Mouse (Mus musculus) mature B cell (primary cell): ENCODE measurements at regions not wholly inside any gene's neighbourhood (a gene's known extent, or its start where the extent isn't known, plus 50 kb on each side); places are given as distances from the start of the nearest gene placed in this dataset.

Experiments used
- in situ Hi-C: fragments of 300-500 bp; cut with MboI; formaldehyde crosslinking; loops from 2 replicates; pipeline ENCODE4 v1.14.3; 2019

- in situ Hi-C loops = no loop called here
Measured at GRCm38 (mm10) chr16:50852081-50852480, 261.1 kb upstream of the Ccdc54 start.

DNA sequence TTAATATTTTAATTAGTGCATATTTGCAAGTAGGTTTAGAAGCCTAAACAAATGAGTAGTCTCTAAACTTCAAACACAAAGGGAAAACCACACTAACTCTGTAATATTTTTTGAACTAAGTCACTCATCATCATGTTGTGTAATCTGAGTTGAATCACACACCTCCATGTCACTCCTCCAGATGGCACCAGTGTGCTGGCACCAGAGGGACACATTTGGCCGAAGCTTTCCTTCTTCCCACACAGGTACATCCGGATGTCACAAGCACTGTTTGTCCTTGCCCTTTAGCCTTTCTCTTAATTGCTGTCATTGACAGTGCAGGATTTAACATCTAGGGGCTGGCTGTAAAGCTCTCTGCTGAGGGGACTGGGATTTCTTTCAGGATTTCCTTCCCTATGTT lies 256.7 kb upstream of the Ccdc54 start:
- in situ Hi-C loops = no loop called here

- in situ Hi-C loops = no loop called here
Measured at GRCm38 (mm10) chr16:50846505-50846904, 255.6 kb upstream of the Ccdc54 start.

GRCm38 (mm10) chr16:50841677-50842580 lies 251.0 kb upstream of the Ccdc54 start:
- in situ Hi-C loops = no loop called here

DNA sequence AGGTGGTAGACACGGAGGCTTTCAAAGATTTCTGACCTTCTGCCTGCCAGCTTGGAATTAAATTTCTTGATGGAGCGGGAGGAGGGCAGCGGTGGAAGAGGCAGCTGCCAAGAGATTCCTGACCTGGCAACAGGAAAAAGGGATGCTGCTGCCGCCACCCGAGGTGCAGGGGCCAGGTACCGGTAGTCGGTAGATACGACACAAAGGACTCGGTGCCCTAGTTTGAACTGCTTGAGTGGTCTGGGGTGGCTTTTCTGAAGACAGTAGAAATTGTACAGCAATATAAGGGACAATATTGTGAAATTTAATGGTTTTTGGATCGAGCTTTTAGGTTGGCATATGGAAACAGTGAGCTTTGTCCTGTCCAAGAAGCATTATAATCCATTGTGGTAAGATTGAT lies 250.3 kb upstream of the Ccdc54 start:
- in situ Hi-C loops = no loop called here

- in situ Hi-C loops = no loop called here
Measured at GRCm38 (mm10) chr16:50839665-50840064, 248.7 kb upstream of the Ccdc54 start.

GRCm38 (mm10) chr16:50837416-50837815 lies 246.5 kb upstream of the Ccdc54 start:
- in situ Hi-C loops = no loop called here

DNA sequence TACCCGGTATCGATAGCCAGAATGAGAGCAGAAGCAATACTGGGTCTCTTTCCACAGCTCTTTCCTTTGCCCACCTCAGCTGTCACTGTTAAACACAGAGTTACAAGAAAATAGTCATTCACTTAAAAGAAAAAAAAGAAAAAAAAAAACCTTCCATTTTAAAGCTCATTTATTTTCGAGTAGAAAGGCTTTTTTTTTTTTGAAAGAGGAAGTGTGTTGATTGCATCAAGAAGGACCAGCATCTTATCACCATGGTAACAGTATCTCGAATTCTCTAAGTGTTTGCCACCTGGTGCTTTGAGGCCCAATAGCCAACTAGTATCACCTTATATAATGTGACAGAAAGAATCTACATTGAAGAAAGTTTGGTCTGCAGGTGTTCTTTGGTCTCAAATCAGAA lies 245.5 kb upstream of the Ccdc54 start:
- in situ Hi-C loops = no loop called here

DNA sequence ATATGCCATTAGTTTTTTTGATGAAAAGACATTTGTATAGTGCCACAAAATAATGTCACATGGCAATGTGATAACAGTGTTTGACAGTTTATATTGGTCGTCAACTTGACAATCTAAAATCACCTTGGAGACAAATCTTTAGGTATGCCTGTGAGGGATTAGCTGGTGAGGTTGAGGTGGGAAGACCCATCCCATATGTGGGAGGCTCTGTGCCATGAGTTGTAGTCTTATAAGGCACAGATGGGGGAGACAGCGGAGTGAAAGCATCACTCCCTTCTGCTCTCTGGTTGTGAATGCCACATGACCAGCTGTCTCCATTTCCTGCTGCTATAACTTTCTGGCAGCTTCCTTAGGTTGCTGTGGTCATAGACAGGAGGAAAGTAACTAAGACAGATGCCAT lies 242.4 kb upstream of the Ccdc54 start:
- in situ Hi-C loops = no loop called here

- in situ Hi-C loops = no loop called here
Measured at GRCm38 (mm10) chr16:50822352-50822751, 231.4 kb upstream of the Ccdc54 start.

- in situ Hi-C loops = no loop called here
Measured at GRCm38 (mm10) chr16:50814626-50815025, 223.7 kb upstream of the Ccdc54 start.

- in situ Hi-C loops = no loop called here
Measured at GRCm38 (mm10) chr16:50799145-50799794, 208.3 kb upstream of the Ccdc54 start.

- in situ Hi-C loops = no loop called here
Measured at GRCm38 (mm10) chr16:50798095-50798494, 207.1 kb upstream of the Ccdc54 start.

DNA sequence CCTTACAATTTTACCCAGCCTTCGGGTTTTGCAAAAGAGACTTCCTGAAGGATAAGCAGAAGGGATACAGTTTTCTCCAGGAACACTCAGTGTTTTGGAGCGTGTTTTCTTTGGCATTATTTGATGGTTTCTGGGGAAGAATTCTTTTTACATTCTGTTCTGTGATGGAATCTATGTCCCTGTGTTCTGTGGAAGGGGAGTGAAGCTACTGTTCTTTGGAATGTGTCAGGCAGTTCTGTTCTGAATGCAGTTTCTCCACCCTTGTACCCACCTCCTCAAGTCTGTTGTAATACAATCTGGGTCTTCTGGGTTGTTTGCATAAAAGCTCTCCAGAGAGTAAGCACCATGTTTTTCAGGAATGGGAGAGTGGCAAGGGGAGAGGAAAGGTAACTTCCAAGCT lies 202.0 kb upstream of the Ccdc54 start:
- in situ Hi-C loops = no loop called here

DNA sequence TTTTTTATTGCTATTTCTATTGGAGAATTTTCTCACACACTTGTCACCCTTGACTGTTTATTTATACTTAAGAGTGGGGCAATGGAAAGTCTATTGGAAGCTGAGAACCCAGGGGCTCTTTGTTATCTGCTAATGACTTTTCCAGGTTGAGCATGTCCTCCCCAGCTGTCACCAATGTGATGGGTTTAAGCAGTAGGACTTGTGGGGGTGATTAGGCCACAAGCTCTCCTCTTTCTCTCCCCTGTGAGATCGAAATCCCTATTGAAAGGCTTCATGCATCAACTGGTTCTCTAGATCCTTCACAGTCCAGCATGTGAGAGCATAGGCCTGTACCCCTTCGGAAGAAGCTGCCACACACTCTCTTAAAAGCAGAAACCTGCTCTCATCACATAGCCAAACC lies 201.6 kb upstream of the Ccdc54 start:
- in situ Hi-C loops = no loop called here

DNA sequence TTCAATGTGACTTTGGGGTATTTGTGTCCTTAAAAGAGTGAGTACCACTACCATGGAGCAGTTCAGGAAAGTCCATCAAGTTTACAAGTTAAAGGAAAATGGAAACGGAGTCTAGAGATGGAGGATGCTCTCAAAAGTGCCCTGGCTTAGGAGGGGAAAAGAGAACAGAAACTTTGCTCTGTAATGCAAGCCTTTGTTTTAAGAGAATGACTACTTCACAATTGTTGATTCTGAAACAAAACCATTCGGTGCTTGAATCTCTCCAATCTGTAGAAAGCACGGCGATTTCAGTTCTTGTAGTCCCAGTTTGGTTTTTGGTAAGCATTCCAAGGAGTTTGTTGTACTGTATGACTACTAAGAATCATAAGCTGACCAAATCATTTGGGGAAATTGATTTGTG lies 197.7 kb upstream of the Ccdc54 start:
- in situ Hi-C loops = no loop called here

DNA sequence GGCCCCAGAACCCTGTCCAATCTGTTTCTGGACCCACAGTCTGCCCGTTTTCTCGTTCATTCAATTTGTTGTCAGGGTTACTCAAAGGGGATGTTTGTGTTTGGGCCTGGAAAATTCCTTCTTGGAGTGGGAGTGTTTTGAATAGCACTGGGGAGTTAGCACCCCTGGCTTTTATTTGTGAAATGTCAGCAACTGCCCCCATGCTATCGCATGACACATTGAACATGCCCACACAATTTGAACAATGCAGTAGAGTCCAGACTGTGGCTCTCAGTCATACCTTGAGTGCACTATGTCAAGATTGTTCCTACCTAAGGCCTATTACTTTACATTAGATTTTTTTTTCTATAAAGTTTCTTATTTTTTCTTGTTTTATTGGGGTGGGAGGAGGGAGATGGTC lies 195.2 kb upstream of the Ccdc54 start:
- in situ Hi-C loops = no loop called here

- in situ Hi-C loops = no loop called here
Measured at GRCm38 (mm10) chr16:50785384-50785783, 194.4 kb upstream of the Ccdc54 start.

- in situ Hi-C loops = no loop called here
Measured at GRCm38 (mm10) chr16:50784651-50785228, 193.8 kb upstream of the Ccdc54 start.

GRCm38 (mm10) chr16:50783784-50784650 lies 193.1 kb upstream of the Ccdc54 start:
- in situ Hi-C loops = no loop called here

- in situ Hi-C loops = no loop called here
Measured at GRCm38 (mm10) chr16:50783240-50783639, 192.3 kb upstream of the Ccdc54 start.
